Mouse (Mus musculus) B cell, adult 67 days (primary cell): ENCODE results near the gene Cpn2. TPM values are rescaled to one million over a fixed set of nuclear protein-coding genes. Genes with fewer than 3 reads are reported as not detected.

ENCODE experiments used
- total RNA-seq, 2 experiments: library from RNA; stranded (reverse); gene quantifications; 4 replicates each; pipeline ENCODE4 v1.2.4; 2023

Cpn2 gene
- not detected for total RNA-seq

DNA sequence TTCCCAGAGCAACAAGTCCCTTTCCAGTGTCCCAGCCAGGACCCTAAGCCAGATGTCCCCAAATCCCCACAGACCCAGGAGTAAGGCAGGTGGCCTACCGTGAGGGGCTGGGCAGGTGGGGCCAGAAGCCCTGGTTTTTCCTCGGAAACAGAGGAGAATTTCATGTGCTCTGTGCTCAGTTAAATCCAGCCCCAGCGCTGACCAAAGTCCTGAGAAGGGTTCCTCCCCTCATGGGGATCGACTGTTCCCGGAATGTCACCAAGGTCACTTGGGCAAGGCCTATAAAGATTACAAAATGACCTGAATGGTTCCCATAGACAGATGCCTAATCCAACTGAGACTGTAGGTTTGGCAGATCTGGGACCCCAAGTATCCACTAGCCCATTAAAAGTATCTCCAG lies at the start of gene Cpn2:
TSS of gene Cpn2 (minus strand) at position 141 of the 400 bp plus-strand sequence.

DNA sequence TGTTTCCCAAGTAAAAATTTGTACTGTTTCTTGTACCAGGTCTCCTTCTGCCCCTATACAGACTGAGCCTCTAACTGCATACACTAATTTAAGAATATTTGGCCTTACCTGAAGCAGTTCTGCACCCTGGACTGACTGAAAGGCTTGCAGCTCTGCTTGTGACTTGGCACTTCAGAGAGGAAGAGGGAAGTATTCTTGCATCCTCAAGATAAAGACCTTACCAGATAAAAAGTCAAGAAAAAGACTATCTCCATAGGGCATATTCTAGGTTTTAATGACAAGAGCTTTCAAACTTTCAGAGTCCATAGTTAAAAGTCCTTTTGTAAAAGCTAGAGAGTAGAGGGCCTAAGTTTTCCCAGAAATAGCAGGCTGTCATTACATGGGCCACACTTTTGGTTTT lies 43.3 kb upstream of the Cpn2 start, which contains the start of gene Gp5:
TSS of gene Gp5 (minus strand) at position 133 of the 400 bp plus-strand sequence.

GRCm38 (mm10) chr16:30282844-30283495 lies 15.7 kb upstream of the Cpn2 start, which contains the start of gene Lrrc15:
TSS of gene Lrrc15 (minus strand) at chr16:30283256.

Other genes with a start within 250 kb of the Cpn2 start
- 10 to 100 TPM; 75.7 to 86.6 TPM for gene Hes1, start 203.1 kb downstream of the Cpn2 start, total RNA-seq
- gene Lrrc15, start 15.8 kb upstream of the Cpn2 start, total RNA-seq = not detected
- 1 to 10 TPM in 1 of 2 experiments, under 1 TPM in 1; 0.87 to 1.2 TPM for gene Gp5, start 43.3 kb upstream of the Cpn2 start, total RNA-seq
- 10 to 100 TPM; 81.0 to 84.7 TPM for gene Atp13a3, start 138.5 kb upstream of the Cpn2 start, total RNA-seq